Mouse (Mus musculus) small intestine, adult 2 months (tissue): ENCODE results near the gene Snx22.

Source experiments
- CTCF ChIP-seq: fragments of 200-500 bp; IDR thresholded peaks from 2 replicates; pipeline ENCODE4 v1.5.1; 2012; ENCODE audit warnings: low read depth, mild to moderate bottlenecking, control low read depth, inconsistent platforms, low read length, moderate library complexity, mixed read lengths; ENCODE audit not compliant: insufficient replicate concordance, insufficient read length; ENCODE audit errors: extremely low read depth
- POLR2A ChIP-seq: fragments of 200-500 bp; IDR thresholded peaks from 2 replicates; pipeline ENCODE4 v1.6.1; 2012; ENCODE audit warnings: low read depth, mild to moderate bottlenecking, control low read depth, inconsistent platforms, low read length, moderate library complexity

GRCm38 (mm10) chr9:66104601-66105000, 35.1 kb upstream of the Snx22 start:
- TF ChIP-seq POLR2A (no peak), CTCF (no peak)
